Mouse (Mus musculus) spleen, adult 2 months (tissue): ENCODE results near the gene Bcap31.

Experiments
- CTCF ChIP-seq: fragments of 200-500 bp; IDR thresholded peaks from 2 replicates; pipeline ENCODE4 v1.5.1; 2011; ENCODE audit warnings: mild to moderate bottlenecking, inconsistent platforms; ENCODE audit not compliant: insufficient read depth, insufficient read length, insufficient replicate concordance; ENCODE audit errors: extremely low read depth
- POLR2A ChIP-seq: fragments of 200-500 bp; IDR thresholded peaks from 2 replicates; pipeline ENCODE4 v1.6.1; 2011; ENCODE audit warnings: low read depth, low read length, inconsistent platforms

- TF ChIP-seq POLR2A, result no peak
- TF ChIP-seq CTCF, result no peak
Observed at GRCm38 (mm10) chrX:73639255-73639675, 76.7 kb downstream of the Bcap31 start, which contains the start of gene Dusp9.
